Mouse (Mus musculus) neutrophil, adult 65 days (primary cell): ENCODE measurements around the gene Cyp4a12a. TPM values are rescaled to one million over a fixed set of nuclear protein-coding genes. Genes with fewer than 3 reads are reported as not detected.

Experiments used
- total RNA-seq: library from RNA; stranded (reverse); gene quantifications from 2 replicates; pipeline ENCODE4 v1.2.4, GENCODE M21; 2023

Cyp4a12a gene
- not detected in 2 replicates for total RNA-seq

GRCm38 (mm10) chr4:115298746-115299145 is at the start of gene Cyp4a12a:
Cyp4a12a (plus strand) TSS chr4:115299046.

Other genes with a start within 250 kb of the Cyp4a12a start
- gene Tal1, start 242.6 kb upstream of the Cyp4a12a start, total RNA-seq, result 1.2 and 1.5 TPM in 2 replicates
- 1.0 TPM in 1 of 2 replicates, not detected in the other for gene Pdzk1ip1, start 210.3 kb upstream of the Cyp4a12a start, total RNA-seq
- not detected in 2 replicates for gene Cyp4x1, start 164.8 kb upstream of the Cyp4a12a start, total RNA-seq
- not detected in 2 replicates for gene Cyp4a29, start 57.0 kb upstream of the Cyp4a12a start, total RNA-seq
- gene Cyp4a12b, start 112.6 kb downstream of the Cyp4a12a start, total RNA-seq, result not detected in 2 replicates
- not detected in 2 replicates for gene Cyp4a30b, start 153.6 kb downstream of the Cyp4a12a start, total RNA-seq
- gene Cyp4a14, start 197.1 kb downstream of the Cyp4a12a start, total RNA-seq, result not detected in 2 replicates
- gene Cyp4a10, start 219.2 kb downstream of the Cyp4a12a start, total RNA-seq, result not detected in 2 replicates